Mouse (Mus musculus): Measurements from ENCODE around the gene Slc8b1. TPM values are rescaled to one million over a fixed set of nuclear protein-coding genes. Genes with fewer than 3 reads are reported as not detected.

Slc8b1 gene
- polyA plus RNA-seq, 1 experiment from 2014 or later = 5.9 TPM

DNA sequence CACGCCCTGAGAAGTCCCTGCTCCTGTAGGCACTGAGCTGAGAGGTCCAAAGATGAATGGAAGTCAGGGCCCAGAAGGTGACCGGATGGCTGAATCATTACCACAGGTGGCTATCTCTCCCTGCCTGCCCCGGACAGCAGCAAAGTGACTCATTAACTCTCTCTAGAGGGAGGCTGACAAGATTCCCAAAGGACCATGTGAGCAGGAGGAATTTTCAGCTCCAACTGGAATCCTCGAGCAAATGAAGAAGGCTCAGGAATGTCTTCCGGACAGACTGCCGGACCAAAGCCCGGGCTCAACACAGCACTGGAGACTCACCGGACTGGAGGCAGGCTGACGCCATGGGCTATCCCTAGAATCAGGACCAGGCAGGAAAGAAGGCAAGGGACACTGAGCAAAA lies 71.0 kb downstream of the Slc8b1 start:
- peaks cover 40% of the 10 kb centered on the region for H3K36me3 ChIP-seq
- no peak overlapping the region for H3K4me3 ChIP-seq
- no peak overlapping the region for H3K9ac ChIP-seq
- no peaks in the 10 kb centered on the region for H3K27me3 ChIP-seq
- H3K9me3 ChIP-seq = no peaks in the 10 kb centered on the region
- peaks cover 43% of the 10 kb centered on the region for H3K4me1 ChIP-seq
- ATAC-seq (ENCODE audit: insufficient number of reproducible peaks, insufficient read depth, low FRiP score, low TSS enrichment, low read depth) = no peak
- WGBS = 85% methylated on average over 9 of the region's 9 CpGs
- no peak overlapping the region for H3K27ac ChIP-seq
- H3K4me2 ChIP-seq = no peak overlapping the region

DNA sequence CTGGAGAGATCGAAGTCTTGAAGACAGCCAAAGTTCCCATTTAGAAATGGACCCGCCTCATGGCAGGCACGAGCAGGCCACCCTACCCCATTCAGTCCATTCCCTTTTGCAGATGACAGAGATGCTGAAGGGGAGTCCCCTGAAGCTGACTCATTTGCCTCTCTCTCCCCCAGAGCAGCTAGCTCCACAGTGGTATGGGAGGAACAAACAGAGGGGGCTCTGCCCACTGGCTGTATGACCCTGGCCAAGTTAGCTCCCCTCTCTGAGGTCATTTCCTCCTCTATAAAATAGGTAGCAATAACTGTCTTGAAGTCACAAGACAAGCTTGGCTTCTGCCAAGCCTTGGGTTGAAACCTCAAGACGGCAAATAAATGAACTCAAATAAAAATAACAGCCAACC lies 72.5 kb downstream of the Slc8b1 start:
- Histone ChIP-seq H3K9ac (no peak overlapping the region), H3K9me3 (no peaks in the 10 kb centered on the region), H3K4me2 (no peak overlapping the region), H3K4me3 (no peak overlapping the region), H3K27ac (no peak overlapping the region), H3K27me3 (no peaks in the 10 kb centered on the region), H3K4me1 (peaks cover 48% of the 10 kb centered on the region), H3K36me3 (peaks cover 40% of the 10 kb centered on the region)
- ATAC-seq (ENCODE audit: insufficient number of reproducible peaks, insufficient read depth, low FRiP score, low TSS enrichment, low read depth) = no peak
- WGBS = 87% methylated on average over 4 of the region's 4 CpGs

Other genes with a start within 250 kb of the Slc8b1 start
- gene Lhx5, start 79.5 kb upstream of the Slc8b1 start, polyA plus RNA-seq (2015; fragmentation: Nextera tagmentation; extraction: Ambion mirVana) = 0.10 and 0.44 TPM in 2 replicates
- gene Sdsl, start 38.4 kb upstream of the Slc8b1 start, polyA plus RNA-seq (2015; fragmentation: Nextera tagmentation; extraction: Ambion mirVana) = 2.0 and 2.5 TPM in 2 replicates
- not detected in 2 replicates for gene Sds, start 34.6 kb upstream of the Slc8b1 start, polyA plus RNA-seq (2015; fragmentation: Nextera tagmentation; extraction: Ambion mirVana)
- gene Plbd2, start 7.5 kb upstream of the Slc8b1 start, polyA plus RNA-seq (2015; fragmentation: Nextera tagmentation; extraction: Ambion mirVana) = 43.5 and 54.4 TPM in 2 replicates
- 21.0 and 22.3 TPM in 2 replicates for gene Tpcn1, start 77.5 kb downstream of the Slc8b1 start, polyA plus RNA-seq (2015; fragmentation: Nextera tagmentation; extraction: Ambion mirVana)
- 0.60 and 0.80 TPM in 2 replicates for gene Iqcd, start 77.8 kb downstream of the Slc8b1 start, polyA plus RNA-seq (2015; fragmentation: Nextera tagmentation; extraction: Ambion mirVana)
- 16.2 and 17.6 TPM in 2 replicates for gene Rita1, start 101.4 kb downstream of the Slc8b1 start, polyA plus RNA-seq (2015; fragmentation: Nextera tagmentation; extraction: Ambion mirVana)
- gene Ddx54, start 101.6 kb downstream of the Slc8b1 start, polyA plus RNA-seq (2015; fragmentation: Nextera tagmentation; extraction: Ambion mirVana) = 45.6 and 46.8 TPM in 2 replicates
- not detected in 2 replicates for gene Cfap73, start 123.1 kb downstream of the Slc8b1 start, polyA plus RNA-seq (2015; fragmentation: Nextera tagmentation; extraction: Ambion mirVana)
- 0.32 TPM in 1 of 2 replicates, not detected in the other for gene Rasal1, start 137.6 kb downstream of the Slc8b1 start, polyA plus RNA-seq (2015; fragmentation: Nextera tagmentation; extraction: Ambion mirVana)
- gene Dtx1, start 200.8 kb downstream of the Slc8b1 start, polyA plus RNA-seq (2015; fragmentation: Nextera tagmentation; extraction: Ambion mirVana) = 6.2 and 7.2 TPM in 2 replicates
- 0.21 and 0.38 TPM in 2 replicates for gene Oas2, start 238.7 kb downstream of the Slc8b1 start, polyA plus RNA-seq (2015; fragmentation: Nextera tagmentation; extraction: Ambion mirVana)